Mouse (Mus musculus): ENCODE measurements around the gene Pfkm.

Pfkm gene

GRCm38 (mm10) chr15:98142515-98142914 is 50.1 kb downstream of the Pfkm start:
- DNase-seq = no peak

GRCm38 (mm10) chr15:98144861-98145507 is 52.6 kb downstream of the Pfkm start:
- peak in 1 of 2 experiments; percentile 59 for DNase-seq

GRCm38 (mm10) chr15:98145559-98146181 is 53.3 kb downstream of the Pfkm start:
- peak; percentile 95 to 97 for DNase-seq

- DNase-seq = no peak
These were observed 56.0 kb downstream of the Pfkm start for GRCm38 (mm10) chr15:98148356-98148755.

GRCm38 (mm10) chr15:98149166-98149602 is 56.8 kb downstream of the Pfkm start:
- DNase-seq = no peak

GRCm38 (mm10) chr15:98152916-98153315 is 60.5 kb downstream of the Pfkm start:
- peak in 1 of 2 experiments; percentile 56 for DNase-seq

- no peak for DNase-seq
These were observed 61.2 kb downstream of the Pfkm start for GRCm38 (mm10) chr15:98153625-98154024.

- no peak for DNase-seq
These were observed 61.8 kb downstream of the Pfkm start for GRCm38 (mm10) chr15:98154146-98154545.

GRCm38 (mm10) chr15:98154631-98155030 is 62.2 kb downstream of the Pfkm start:
- no peak for DNase-seq

- DNase-seq = no peak
These were observed 62.9 kb downstream of the Pfkm start for GRCm38 (mm10) chr15:98155272-98155671.

GRCm38 (mm10) chr15:98155944-98156343 is 63.6 kb downstream of the Pfkm start:
- no peak for DNase-seq

GRCm38 (mm10) chr15:98157253-98157652 is 64.9 kb downstream of the Pfkm start:
- DNase-seq = no peak

GRCm38 (mm10) chr15:98161026-98161805 is 68.8 kb downstream of the Pfkm start:
- DNase-seq = no peak

- DNase-seq = no peak
These were observed 70.2 kb downstream of the Pfkm start for GRCm38 (mm10) chr15:98162561-98162960.

GRCm38 (mm10) chr15:98165525-98165924 is 73.1 kb downstream of the Pfkm start, which contains the start of gene Asb8:
Gene Asb8 (minus strand): TSS chr15:98165625.
- DNase-seq = no peak

- no peak for DNase-seq
These were observed 74.7 kb downstream of the Pfkm start, which contains the start of gene Ccdc184 for GRCm38 (mm10) chr15:98166963-98167644. Gene Ccdc184 (plus strand): TSS chr15:98167158.

GRCm38 (mm10) chr15:98167645-98168621 is 75.5 kb downstream of the Pfkm start:
- DNase-seq = peak; percentile 74 to 76

GRCm38 (mm10) chr15:98168622-98169004 is 76.2 kb downstream of the Pfkm start:
- no peak for DNase-seq

GRCm38 (mm10) chr15:98170365-98170764 is 78.0 kb downstream of the Pfkm start:
- no peak for DNase-seq

- no peak for DNase-seq
These were observed 78.5 kb downstream of the Pfkm start for GRCm38 (mm10) chr15:98170917-98171316.

GRCm38 (mm10) chr15:98172113-98172512 is 79.7 kb downstream of the Pfkm start:
- no peak for DNase-seq

GRCm38 (mm10) chr15:98173821-98174220 is 81.4 kb downstream of the Pfkm start:
- peak in 1 of 2 experiments; percentile 11 for DNase-seq

All from lung, postnatal 4 days (tissue).